Mouse (Mus musculus): Measurements from ENCODE around the gene Zdhhc8.

DNA sequence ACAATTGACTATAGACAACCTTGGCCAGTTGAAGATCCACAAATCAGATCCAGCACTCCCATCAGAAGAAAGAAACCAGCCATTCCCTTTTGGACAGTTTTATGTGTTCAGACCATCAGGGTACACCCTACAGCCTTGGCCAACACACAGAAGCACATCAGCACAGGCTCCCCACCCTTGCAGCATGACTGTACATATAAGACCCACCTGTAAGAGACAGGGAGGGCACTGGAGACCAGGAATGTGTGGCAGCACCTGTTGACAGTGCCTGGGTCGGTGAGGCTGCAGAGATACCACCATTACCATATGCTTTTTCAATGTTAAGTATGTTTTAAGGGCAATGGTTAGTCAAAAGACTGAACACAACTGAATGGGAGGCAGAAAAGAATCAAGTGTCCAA, 18.9 kb upstream of the Zdhhc8 start:
- no peak for TF ChIP-seq POLR2A (IDR thresholded peaks at IDR 0.05; ENCODE audit: borderline replicate concordance, control insufficient read depth, low read depth, low read length)
- no peak for TF ChIP-seq CTCF (IDR thresholded peaks at IDR 0.05; ENCODE audit: control insufficient read depth, insufficient read depth, low read length)
